In genomic region chr1:135899295-135899694, GRCm38 (mm10) we compare ENCODE assay signal across 17 mouse cellular contexts. TPM values are rescaled to one million over a fixed set of nuclear protein-coding genes. Genes with fewer than 3 reads are reported as not detected.
"Had no signal": no experiment of that assay in that cellular context is flagged by ENCODE, and none has a peak within 500 bp of the region (broad histone marks: within the 10 kb centered on the region; RNA-seq: fewer than 3 reads in every experiment).

No protein-coding gene starts in this region.

- H3K27ac ChIP-seq: neural tube, embryonic 12.5 days; neural tube, embryonic 13.5 days; neural tube, embryonic 15.5 days had no signal

- H3K9me3 ChIP-seq: neural tube, embryonic 12.5 days; neural tube, embryonic 13.5 days; neural tube, embryonic 15.5 days; stomach, embryonic 15.5 days had no signal

- H3K9ac ChIP-seq: neural tube, embryonic 12.5 days; neural tube, embryonic 13.5 days; neural tube, embryonic 15.5 days; stomach, embryonic 15.5 days had no signal

- H3K4me3 ChIP-seq: neural tube, embryonic 12.5 days; neural tube, embryonic 13.5 days; neural tube, embryonic 15.5 days; stomach, embryonic 15.5 days had no signal

- H3K36me3 ChIP-seq: neural tube, embryonic 12.5 days; neural tube, embryonic 13.5 days; neural tube, embryonic 15.5 days; stomach, embryonic 15.5 days had no signal

- H3K4me2 ChIP-seq: neural tube, embryonic 12.5 days; neural tube, embryonic 13.5 days; neural tube, embryonic 15.5 days; stomach, embryonic 15.5 days had no signal

- H3K27me3 ChIP-seq: neural tube, embryonic 12.5 days; neural tube, embryonic 13.5 days; neural tube, embryonic 15.5 days; stomach, embryonic 15.5 days had no signal

- H3K4me1 ChIP-seq: neural tube, embryonic 12.5 days; neural tube, embryonic 13.5 days; neural tube, embryonic 15.5 days; stomach, embryonic 15.5 days had no signal

- DNase-seq: retina, postnatal 1 day; right cerebral cortex, adult 18-20 months; right cerebral cortex, postnatal 14 days; right cerebral cortex, postnatal 25 days; right cerebral cortex, postnatal 4 days; spleen, adult 18-20 months; thymus, adult 18-20 months; thymus, adult 2 months; thymus, postnatal 14 days; thymus, postnatal 25 days; thymus, postnatal 36 days had no signal

RNA-seq across cellular contexts. Expression of gene Pkp1, which starts 19.7 kb away (rescaled TPM):
- polyA plus RNA-seq: neural tube, embryonic 14.5 days; spleen, adult 2 months had no signal
